Mouse (Mus musculus) spleen, postnatal 14 days (tissue): ENCODE results near the gene Trf.
A peak's percentile ranks its signal among the peaks of the same experiment; 100 is the strongest.
"Not testable (repeated sequence)": the region's sequence is repeated elsewhere in the genome, so short reads cannot be mapped to it uniquely, and the experiment has no call there.

ENCODE experiments used
- DNase-seq, 2 experiments: peaks; one replicate each; pipeline ENCODE4 v3.0.0; 2021 to 2022; ENCODE audit warnings: low spot score in 2 of 2

Gene Trf

GRCm38 (mm10) chr9:103224721-103225120, 5.5 kb downstream of the Trf start:
- DNase-seq = no peak

- no peak for DNase-seq
These were observed 16.0 kb downstream of the Trf start for GRCm38 (mm10) chr9:103214281-103214680.

- DNase-seq = no peak
These were observed 16.6 kb downstream of the Trf start for GRCm38 (mm10) chr9:103213631-103214030.

- DNase-seq = no peak
These were observed 17.4 kb downstream of the Trf start for GRCm38 (mm10) chr9:103212654-103213420.

- DNase-seq = no peak
These were observed 21.3 kb downstream of the Trf start for GRCm38 (mm10) chr9:103208802-103209423.

GRCm38 (mm10) chr9:103207846-103208245, 22.4 kb downstream of the Trf start:
- peak; percentile 34 to 52 for DNase-seq

GRCm38 (mm10) chr9:103205786-103206185, 24.5 kb downstream of the Trf start:
- DNase-seq = no peak

- peak; percentile 85 to 92 for DNase-seq
These were observed 28.5 kb downstream of the Trf start, which contains the start of gene Srprb for GRCm38 (mm10) chr9:103201561-103202260. Gene Srprb (minus strand): TSS chr9:103202137.

GRCm38 (mm10) chr9:103188416-103188815, 41.8 kb downstream of the Trf start:
- no peak for DNase-seq

GRCm38 (mm10) chr9:103186747-103187146, 43.5 kb downstream of the Trf start:
- no peak for DNase-seq

GRCm38 (mm10) chr9:103185946-103186345, 44.3 kb downstream of the Trf start:
- no peak for DNase-seq

- no peak for DNase-seq
These were observed 45.4 kb downstream of the Trf start for GRCm38 (mm10) chr9:103184855-103185254.

- DNase-seq = no peak
These were observed 48.4 kb downstream of the Trf start for GRCm38 (mm10) chr9:103181886-103182285.

- peak; percentile 34 to 49 for DNase-seq
These were observed 49.3 kb downstream of the Trf start for GRCm38 (mm10) chr9:103180807-103181565.

- DNase-seq = no peak
These were observed 49.9 kb downstream of the Trf start for GRCm38 (mm10) chr9:103180303-103180702.

- DNase-seq = no peak
These were observed 54.6 kb downstream of the Trf start for GRCm38 (mm10) chr9:103175692-103176091.

- DNase-seq = no peak
These were observed 55.3 kb downstream of the Trf start for GRCm38 (mm10) chr9:103174771-103175519.

GRCm38 (mm10) chr9:103168771-103169170, 61.5 kb downstream of the Trf start:
- DNase-seq = no peak

GRCm38 (mm10) chr9:103168046-103168445, 62.2 kb downstream of the Trf start:
- no peak for DNase-seq

GRCm38 (mm10) chr9:103163806-103164205, 66.4 kb downstream of the Trf start:
- no peak for DNase-seq

- not testable (repeated sequence) for DNase-seq
These were observed 75.1 kb downstream of the Trf start for GRCm38 (mm10) chr9:103155158-103155557.
